ENCODE assay signal across 23 mouse cellular contexts in the genomic region with DNA sequence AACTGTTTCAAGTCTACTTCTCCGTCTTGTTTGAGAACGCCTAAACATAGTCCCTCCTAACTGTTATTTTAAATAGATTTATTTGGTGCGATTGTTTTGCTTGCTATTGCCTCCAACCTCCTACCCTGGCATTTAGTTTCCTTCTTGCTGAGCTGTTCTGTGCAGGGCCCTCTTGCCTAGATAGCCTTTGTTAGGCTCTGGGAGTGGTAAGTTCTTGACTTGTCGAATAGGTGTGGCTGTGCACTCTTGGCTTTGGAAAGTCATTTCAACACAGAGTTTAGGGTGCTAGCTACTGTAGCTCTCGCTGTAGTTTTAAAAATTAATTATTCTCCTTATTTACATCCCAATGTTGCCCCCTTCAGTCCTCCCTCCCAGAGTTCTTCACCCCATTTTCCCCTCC.
"Had no signal": no experiment of that assay in that cellular context is flagged by ENCODE, and none has a peak within 500 bp of the region (broad histone marks: within the 10 kb centered on the region; RNA-seq: fewer than 3 reads in every experiment).

No protein-coding gene starts in this region.

- H3K9ac ChIP-seq: forebrain, postnatal 0 days; heart, embryonic 12.5 days; hindbrain, embryonic 12.5 days; hindbrain, embryonic 14.5 days; intestine, embryonic 15.5 days; limb, embryonic 12.5 days had no signal

- DNase-seq: forebrain, postnatal 0 days; gastrocnemius, postnatal 14 days; gastrocnemius, postnatal 36 days; heart, adult 11 months; heart, postnatal 10 days; heart, postnatal 4 days; kidney, adult 18-20 months; kidney, adult 8-10 months; kidney, postnatal 10 days; kidney, postnatal 36 days had no signal

- ATAC-seq: forebrain, postnatal 0 days; hindbrain, embryonic 16.5 days; inflammation-experienced regulatory T-cells, adult 6 months; intestine, embryonic 15.5 days; intestine, postnatal 0 days had no signal

- H3K4me1 ChIP-seq: hindbrain, embryonic 12.5 days; intestine, embryonic 15.5 days; limb, embryonic 10.5 days; limb, embryonic 12.5 days had no signal

- H3K4me3 ChIP-seq: heart, embryonic 10.5 days; heart, embryonic 12.5 days; hindbrain, embryonic 10.5 days; hindbrain, embryonic 12.5 days; intestine, embryonic 15.5 days; layer of hippocampus, adult 2 months; left cerebral cortex, adult 2 months; limb, embryonic 10.5 days; limb, embryonic 12.5 days had no signal

- H3K36me3 ChIP-seq: hindbrain, embryonic 10.5 days; hindbrain, embryonic 12.5 days; limb, embryonic 10.5 days; limb, embryonic 12.5 days had no signal

- H3K27me3 ChIP-seq: heart, embryonic 12.5 days; hindbrain, embryonic 12.5 days; intestine, embryonic 15.5 days; limb, embryonic 12.5 days had no signal

- H3K4me2 ChIP-seq: heart, embryonic 12.5 days; hindbrain, embryonic 12.5 days; hindbrain, embryonic 14.5 days; intestine, embryonic 15.5 days; limb, embryonic 12.5 days had no signal

- H3K27ac ChIP-seq: heart, embryonic 10.5 days; hindbrain, embryonic 10.5 days; hindbrain, embryonic 12.5 days; hindbrain, embryonic 14.5 days; intestine, embryonic 15.5 days; layer of hippocampus, adult 2 months; left cerebral cortex, adult 2 months; limb, embryonic 10.5 days; limb, embryonic 12.5 days had no signal

- H3K9me3 ChIP-seq: intestine, embryonic 15.5 days had no signal
